Mouse (Mus musculus) CH12.LX (cell line): ENCODE measurements at regions not wholly inside any gene's neighbourhood (a gene's known extent, or its start where the extent isn't known, plus 50 kb on each side); places are given as distances from the start of the nearest gene placed in this dataset.

Experiments
- DNase-seq: peaks from one replicate; pipeline ENCODE4 v3.0.0-alpha.2; 2013; ENCODE audit errors: extremely low read depth
- H3K27ac ChIP-seq: 2 replicates; pipeline ENCODE4 v1.5.1; 2012; ENCODE audit warnings: low read depth, mild to moderate bottlenecking, control low read depth, moderate library complexity; ENCODE audit not compliant: insufficient read depth
- H3K27me3 ChIP-seq: replicated peaks from 2 replicates; pipeline ENCODE3; 2012; ENCODE audit warnings: inconsistent platforms
- H3K36me3 ChIP-seq, 2 experiments: replicated peaks in 1 of 2; 2 replicates each; pipeline versions ENCODE3 to v1.6.1; 2012; ENCODE audit warnings: inconsistent platforms in 1 of 2, low read length in 1 of 2, mild to moderate bottlenecking in 1 of 2, mixed read lengths in 1 of 2, moderate library complexity in 1 of 2; ENCODE audit not compliant: control insufficient read depth in 1 of 2, insufficient read depth in 1 of 2
- H3K4me1 ChIP-seq, 2 experiments: 2 replicates each; pipeline ENCODE4 v1.6.1; 2012; ENCODE audit warnings: inconsistent platforms in 1 of 2, moderate library complexity in 1 of 2; ENCODE audit not compliant: insufficient read depth in 2 of 2, control insufficient read depth in 1 of 2
- H3K4me2 ChIP-seq: 2 replicates; pipeline ENCODE4 v1.6.1; 2012; ENCODE audit warnings: low read depth, mild to moderate bottlenecking, control low read depth; ENCODE audit not compliant: poor library complexity, insufficient read depth, severe bottlenecking
- H3K4me3 ChIP-seq, 3 experiments: fragments of 150-350 bp in 1 of 3; sonication (generic) in 1 of 3; replicated peaks in 1 of 3; 2 replicates each; pipeline versions ENCODE3 to v1.5.1; 2011 to 2012; ENCODE audit warnings: low read depth in 2 of 3, low read length in 2 of 3, mild to moderate bottlenecking in 2 of 3, moderate library complexity in 2 of 3, control low read depth in 1 of 3, improper control_type of control experiment in 1 of 3, inconsistent platforms in 1 of 3, mixed read lengths in 1 of 3; ENCODE audit not compliant: poor library complexity in 1 of 3
- H3K79me2 ChIP-seq: replicated peaks from 2 replicates; pipeline ENCODE4 v1.6.1; 2012; ENCODE audit warnings: mild to moderate bottlenecking, moderate library complexity; ENCODE audit not compliant: control insufficient read depth, poor library complexity, insufficient read depth, severe bottlenecking; ENCODE audit errors: extremely low read depth
- H3K9ac ChIP-seq: 2 replicates; pipeline ENCODE4 v1.6.1; 2012; ENCODE audit warnings: low read depth, mild to moderate bottlenecking, control low read depth, moderate library complexity; ENCODE audit not compliant: insufficient read depth
- H3K9me3 ChIP-seq: replicated peaks from 2 replicates; pipeline ENCODE3; 2012; ENCODE audit warnings: low read length, inconsistent platforms, mixed read lengths
- BHLHE40 ChIP-seq: IDR thresholded peaks from 2 replicates; pipeline ENCODE4 v1.6.1; 2011; ENCODE audit warnings: mild to moderate bottlenecking, low read depth, low read length, improper control_type of control experiment
- CHD1 ChIP-seq: IDR thresholded peaks from 2 replicates; pipeline ENCODE4 v1.6.1; 2012; ENCODE audit warnings: low read depth, low read length, improper control_type of control experiment, inconsistent platforms
- CHD2 ChIP-seq: IDR thresholded peaks from 2 replicates; pipeline ENCODE4 v1.6.1; 2011; ENCODE audit warnings: low read length, improper control_type of control experiment
- CTCF ChIP-seq, 2 experiments: IDR thresholded peaks in 1 of 2; conservative IDR thresholded peaks in 1 of 2; 2 replicates each; pipeline ENCODE4 v1.5.1; 2011 to 2012; ENCODE audit warnings: low read depth in 2 of 2, low read length in 2 of 2, improper control_type of control experiment in 1 of 2, inconsistent platforms in 1 of 2, mild to moderate bottlenecking in 1 of 2, moderate library complexity in 1 of 2
- E2F4 ChIP-seq: IDR thresholded peaks from 2 replicates; pipeline ENCODE4 v1.6.1; 2011; ENCODE audit warnings: low read depth, low read length, improper control_type of control experiment; ENCODE audit not compliant: insufficient replicate concordance
- ELF1 ChIP-seq: IDR thresholded peaks from 2 replicates; pipeline ENCODE4 v1.6.1; 2014; ENCODE audit warnings: low read depth, mild to moderate bottlenecking, inconsistent platforms, low read length, improper control_type of control experiment
- EP300 ChIP-seq: IDR thresholded peaks from 2 replicates; pipeline ENCODE4 v1.6.1; 2011; ENCODE audit warnings: low read length, improper control_type of control experiment
- ETS1 ChIP-seq: conservative IDR thresholded peaks from 2 replicates; pipeline ENCODE4 v1.6.1; 2012; ENCODE audit warnings: low read depth, mild to moderate bottlenecking, inconsistent platforms, low read length, improper control_type of control experiment, moderate library complexity
- GABPA ChIP-seq: IDR thresholded peaks from 2 replicates; pipeline ENCODE4 v1.6.1; 2012; ENCODE audit warnings: low read depth, low read length, improper control_type of control experiment, inconsistent platforms; ENCODE audit not compliant: insufficient replicate concordance
- HCFC1 ChIP-seq: IDR thresholded peaks from 2 replicates; pipeline ENCODE4 v1.6.1; 2012; ENCODE audit warnings: low read depth, mild to moderate bottlenecking, inconsistent platforms, low read length, improper control_type of control experiment
- JUN ChIP-seq: IDR thresholded peaks from 2 replicates; pipeline ENCODE4 v1.6.1; 2011; ENCODE audit warnings: low read depth, mild to moderate bottlenecking, low read length, improper control_type of control experiment, moderate library complexity; ENCODE audit not compliant: insufficient read depth
- JUND ChIP-seq: conservative IDR thresholded peaks from 2 replicates; pipeline ENCODE4 v1.6.1; 2011; ENCODE audit warnings: low read depth, low read length, improper control_type of control experiment
- MAZ ChIP-seq: IDR thresholded peaks from 2 replicates; pipeline ENCODE4 v1.6.1; 2012; ENCODE audit warnings: low read depth, mild to moderate bottlenecking, inconsistent platforms, low read length, improper control_type of control experiment, moderate library complexity
- MXI1 ChIP-seq: IDR thresholded peaks from 2 replicates; pipeline ENCODE4 v1.6.1; 2011; ENCODE audit warnings: mild to moderate bottlenecking, low read depth, low read length, improper control_type of control experiment
- NELFE ChIP-seq: IDR thresholded peaks from 2 replicates; pipeline ENCODE4 v1.6.1; 2011; ENCODE audit warnings: low read depth, low read length, improper control_type of control experiment
- POLR2AphosphoS2 ChIP-seq: IDR thresholded peaks from 2 replicates; pipeline ENCODE4 v1.6.1; 2011; ENCODE audit warnings: low read depth, low read length, improper control_type of control experiment
- RAD21 ChIP-seq: IDR thresholded peaks from 2 replicates; pipeline ENCODE4 v1.6.1; 2011; ENCODE audit warnings: low read depth, mild to moderate bottlenecking, low read length, improper control_type of control experiment, moderate library complexity
- RCOR1 ChIP-seq: conservative IDR thresholded peaks from 2 replicates; pipeline ENCODE4 v1.6.1; 2012; ENCODE audit warnings: low read depth, mild to moderate bottlenecking, inconsistent platforms, low read length, improper control_type of control experiment
- SIN3A ChIP-seq: IDR thresholded peaks from 2 replicates; pipeline ENCODE4 v1.6.1; 2012; ENCODE audit warnings: low read length, improper control_type of control experiment, inconsistent platforms
- SMC3 ChIP-seq: IDR thresholded peaks from 2 replicates; pipeline ENCODE4 v1.6.1; 2011; ENCODE audit warnings: low read depth, low read length, improper control_type of control experiment
- TCF12 ChIP-seq: IDR thresholded peaks from 2 replicates; pipeline ENCODE4 v1.6.1; 2014; ENCODE audit warnings: low read depth, mild to moderate bottlenecking, inconsistent platforms, low read length, improper control_type of control experiment
- UBTF ChIP-seq: IDR thresholded peaks from 2 replicates; pipeline ENCODE4 v1.6.1; 2012; ENCODE audit warnings: low read depth, mild to moderate bottlenecking, inconsistent platforms, low read length, improper control_type of control experiment, moderate library complexity
- USF2 ChIP-seq: conservative IDR thresholded peaks from 2 replicates; pipeline ENCODE4 v1.6.1; 2011; ENCODE audit warnings: low read depth, low read length, improper control_type of control experiment
- ZC3H11A ChIP-seq: IDR thresholded peaks from 2 replicates; pipeline ENCODE4 v1.6.1; 2012; ENCODE audit warnings: low read depth, mild to moderate bottlenecking, inconsistent platforms, low read length, improper control_type of control experiment
- ZMIZ1 ChIP-seq: IDR thresholded peaks from 2 replicates; pipeline ENCODE4 v1.6.1; 2012; ENCODE audit warnings: low read depth, mild to moderate bottlenecking, inconsistent platforms, low read length, improper control_type of control experiment
- ZNF384 ChIP-seq: IDR thresholded peaks from 2 replicates; pipeline ENCODE4 v1.6.1; 2012; ENCODE audit warnings: low read depth, low read length, improper control_type of control experiment, inconsistent platforms
- dilution Hi-C: fragments of 300-500 bp; cut with MboI; formaldehyde crosslinking; loops from 2 replicates; pipeline ENCODE4 v1.14.3; 2020; ENCODE audit warnings: low sequenced_read_pairs; ENCODE audit not compliant: extremely low pct_unique_long_range_greater_than_20kb, extremely low pct_ligation_motif_present
- in situ Hi-C: fragments of 300-500 bp; cut with MboI; formaldehyde crosslinking; loops from 3 replicates; pipeline ENCODE4 v1.14.3; 2019; ENCODE audit warnings: low sequenced_read_pairs, low pct_ligation_motif_present, low pct_unique_long_range_greater_than_20kb, mixed read lengths

DNA sequence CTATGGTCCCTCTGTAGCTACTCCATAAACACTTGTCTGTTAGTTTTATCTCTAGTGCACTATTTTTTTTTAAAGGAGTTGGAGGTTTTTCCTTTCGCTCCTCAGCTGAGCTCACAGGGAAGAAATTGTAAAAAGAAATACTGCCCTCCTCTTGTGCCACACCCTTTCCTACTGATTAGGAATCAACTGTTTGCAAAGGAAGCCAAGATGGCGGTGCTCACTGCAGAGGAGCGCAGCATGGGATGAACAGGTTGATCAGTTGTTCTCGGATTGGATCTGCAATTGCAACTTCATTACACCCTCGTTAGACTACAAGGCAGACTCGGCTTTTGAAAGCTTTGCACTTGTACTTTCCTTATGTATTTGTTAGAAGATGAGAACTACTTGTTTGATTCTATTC, 218.2 kb downstream of the Klf5 start:
- H3K27ac ChIP-seq, result no peak overlapping the region
- no peaks in the 10 kb centered on the region for H3K79me2 ChIP-seq
- dilution Hi-C loops, result no loop called here
- H3K4me2 ChIP-seq, result no peak overlapping the region
- H3K36me3 ChIP-seq, result no peaks in the 10 kb centered on the region
- TF ChIP-seq ZC3H11A, result no peak
- H3K4me3 ChIP-seq, result no peak overlapping the region
- H3K9ac ChIP-seq, result no peak overlapping the region
- peaks cover 3% of the 10 kb centered on the region for H3K27me3 ChIP-seq
- in situ Hi-C loops, result no loop called here
- DNase-seq, result no peak
- peaks cover 0 to 3% of the 10 kb centered on the region in 2 experiments; a peak in 1 of 4 replicates for H3K4me1 ChIP-seq
- no peaks in the 10 kb centered on the region for H3K9me3 ChIP-seq

GRCm38 (mm10) chr14:99520343-99520742, 221.9 kb downstream of the Klf5 start:
- H3K9me3 ChIP-seq, result no peaks in the 10 kb centered on the region
- dilution Hi-C loops (no loop called here), in situ Hi-C loops (no loop called here)
- H3K27ac ChIP-seq, result no peak overlapping the region
- H3K4me3 ChIP-seq, result no peak overlapping the region
- peaks cover 0 to 12% of the 10 kb centered on the region in 2 experiments; a peak in 2 of 4 replicates for H3K4me1 ChIP-seq
- H3K27me3 ChIP-seq, result peaks cover 5% of the 10 kb centered on the region
- TF ChIP-seq ZNF384 (no peak), SMC3 (no peak), TCF12 (no peak), MXI1 (no peak), RCOR1 (no peak)
- no peak overlapping the region for H3K4me2 ChIP-seq
- DNase-seq, result no peak
- no peaks in the 10 kb centered on the region for H3K36me3 ChIP-seq
- no peak overlapping the region for H3K9ac ChIP-seq
- H3K79me2 ChIP-seq, result no peaks in the 10 kb centered on the region

- no peaks in the 10 kb centered on the region for H3K79me2 ChIP-seq
- in situ Hi-C loops, result no loop called here
- peak; percentile 89 for DNase-seq
- H3K4me3 ChIP-seq, result peak overlapping the region in 2 of 3 experiments; percentile 14 to 36
- H3K4me2 ChIP-seq, result peak overlapping the region; percentile 97
- H3K4me1 ChIP-seq, result peaks cover 0 to 12% of the 10 kb centered on the region in 2 experiments; a peak in 2 of 4 replicates
- no peak overlapping the region for H3K27ac ChIP-seq
- dilution Hi-C loops, result no loop called here
- no peak overlapping the region for H3K9ac ChIP-seq
- H3K9me3 ChIP-seq, result no peaks in the 10 kb centered on the region
- no peaks in the 10 kb centered on the region for H3K36me3 ChIP-seq
- peaks cover 5% of the 10 kb centered on the region for H3K27me3 ChIP-seq
- no peak for TF ChIP-seq CTCF (conservative IDR thresholded peaks at IDR 0.05 in 1 of 2, IDR thresholded peaks at IDR 0.05 in 1 of 2; ENCODE audit: low read depth in 2 of 2, low read length in 2 of 2)
- peak; percentile 58 for TF ChIP-seq EP300
- no peak; the same call in 1 of the 2 replicates for TF ChIP-seq ZNF384
- TF ChIP-seq CHD1, result no peak
- TF ChIP-seq MAZ, result 0 out of 2 replicates have a peak, but pooled peaks have one; percentile 32
- no peak for TF ChIP-seq HCFC1
- no peak for TF ChIP-seq ZC3H11A
- no peak; the same call in 1 of the 2 replicates for TF ChIP-seq JUND
- no peak for TF ChIP-seq SIN3A
- no peak for TF ChIP-seq POLR2AphosphoS2
- no peak for TF ChIP-seq CHD2
- TF ChIP-seq ELF1, result no peak
- TF ChIP-seq JUN, result peak; percentile 44; the same call in 1 of the 2 replicates
- TF ChIP-seq GABPA, result no peak
- peak; percentile 99 for TF ChIP-seq BHLHE40
- no peak for TF ChIP-seq ZMIZ1
- TF ChIP-seq USF2, result no peak
- peak; percentile 89 for TF ChIP-seq ETS1
- TF ChIP-seq UBTF, result no peak
- no peak for TF ChIP-seq NELFE
- TF ChIP-seq RAD21, result no peak
- no peak for TF ChIP-seq E2F4
These were observed 223.5 kb downstream of the Klf5 start for GRCm38 (mm10) chr14:99521954-99522523.
